Mouse (Mus musculus) gastrocnemius, postnatal 25 days (tissue): Measurements from ENCODE around the gene Irf8. TPM values are rescaled to one million over a fixed set of nuclear protein-coding genes. Genes with fewer than 3 reads are reported as not detected.
A peak's percentile ranks its signal among the peaks of the same experiment; 100 is the strongest.

ENCODE experiments used
- DNase-seq: peaks from one replicate; pipeline ENCODE4 v3.0.0; 2022
- long read RNA-seq, 2 experiments: library from polyadenylated mRNA; stranded (forward); transcript quantifications; one replicate each; pipeline ENCODE4 v2.0.0; 2021
- total RNA-seq, 2 experiments: library from RNA; stranded (reverse); gene quantifications; 1 replicate in 1 of 2; 2 replicates in 1 of 2; pipeline ENCODE4 v1.2.3; 2021

Gene Irf8
- total RNA-seq = 1 to 10 TPM; 3.9 to 5.0 TPM
- long read RNA-seq, experiment 1, partial matches to known transcripts = 1 of 6 reads
- long read RNA-seq, experiment 1, other reads (novel, unspliced or antisense) = 1 of 6 reads
- long read RNA-seq, experiment 2, transcript Irf8-201 (9 exons, 2,847 nt) = major isoform, 9 of 10 reads
- long read RNA-seq, experiment 2, partial matches to known transcripts = 0 of 10 reads
- long read RNA-seq, experiment 2, other reads (novel, unspliced or antisense) = 1 of 10 reads

DNA sequence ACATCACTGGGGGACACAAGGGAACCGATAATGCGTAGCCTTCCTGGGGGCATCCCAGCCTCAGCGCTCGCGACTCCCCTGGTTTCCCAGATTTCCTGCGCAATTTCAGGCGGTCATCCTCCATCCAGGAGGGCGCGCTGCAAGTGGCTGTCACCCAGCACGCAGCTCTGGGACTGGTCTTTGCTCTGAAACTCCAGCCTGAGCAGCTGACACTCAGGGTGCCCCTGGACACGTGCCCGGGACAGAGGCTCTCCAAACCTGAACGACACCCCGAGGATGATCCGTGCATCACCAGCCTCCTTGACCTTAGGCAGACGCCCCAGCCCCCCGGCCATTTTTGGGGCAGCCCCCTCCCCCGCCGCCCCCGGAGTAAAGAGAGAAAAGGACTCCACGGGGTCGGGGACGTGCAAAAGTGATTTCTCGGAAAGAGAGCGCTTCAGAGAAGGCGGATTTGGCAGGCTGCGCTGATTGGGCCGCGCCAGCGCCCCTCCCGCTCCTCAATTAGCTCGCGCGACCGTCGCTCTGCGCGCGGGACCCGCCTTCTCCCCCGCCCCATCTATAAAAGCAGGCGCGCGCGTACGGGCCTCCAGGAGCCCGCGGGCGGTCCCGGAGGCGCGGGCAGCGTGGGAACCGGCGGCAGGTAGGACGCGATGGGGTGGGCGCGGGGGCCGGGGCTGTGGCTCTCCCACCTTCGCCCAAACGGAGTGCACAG is at the start of gene Irf8:
TSS of gene Irf8 (plus strand) at position 589 of the 712 bp plus-strand sequence.
- peak; percentile 88 for DNase-seq

DNA sequence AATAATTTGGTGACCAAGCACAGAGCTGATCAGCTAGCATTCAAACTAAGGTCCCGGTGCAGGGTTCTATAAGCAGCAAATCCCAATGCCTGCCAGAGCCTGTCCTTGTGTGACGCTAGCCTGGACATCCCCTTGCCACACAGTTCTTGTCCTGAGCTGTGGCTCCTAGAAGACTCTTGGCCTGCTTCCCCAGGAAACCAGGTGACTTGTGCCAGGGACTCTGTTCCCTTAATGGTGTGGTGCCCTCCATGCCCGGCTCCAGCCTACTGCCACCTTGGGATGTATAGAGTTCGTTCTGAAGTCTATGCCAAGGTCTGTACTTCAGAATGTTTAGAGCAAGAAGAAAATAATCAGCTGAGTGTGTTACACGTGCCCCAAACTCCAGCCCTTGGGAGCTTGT is 49.6 kb upstream of the Irf8 start:
- DNase-seq = no peak

DNA sequence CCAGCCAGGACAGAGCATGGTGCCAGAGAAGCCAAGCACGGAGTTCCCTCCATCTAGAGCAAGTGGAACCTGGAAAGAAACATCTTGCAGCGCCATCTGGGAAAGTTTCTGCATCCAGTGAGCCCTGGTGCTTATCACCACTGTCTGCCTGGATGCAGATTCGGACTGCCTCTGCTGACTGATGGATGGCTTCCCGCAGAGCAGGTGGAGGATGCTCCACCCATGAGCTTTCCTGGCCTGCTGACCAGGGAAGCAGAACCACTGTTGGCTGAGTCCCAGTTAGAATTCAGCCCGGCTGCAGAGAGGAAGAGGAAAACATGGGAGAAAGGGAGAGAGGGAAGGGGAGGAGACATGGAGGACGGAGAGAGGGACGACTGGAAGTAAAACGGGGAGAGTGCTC is 48.4 kb upstream of the Irf8 start:
- peak; percentile 51 for DNase-seq

DNA sequence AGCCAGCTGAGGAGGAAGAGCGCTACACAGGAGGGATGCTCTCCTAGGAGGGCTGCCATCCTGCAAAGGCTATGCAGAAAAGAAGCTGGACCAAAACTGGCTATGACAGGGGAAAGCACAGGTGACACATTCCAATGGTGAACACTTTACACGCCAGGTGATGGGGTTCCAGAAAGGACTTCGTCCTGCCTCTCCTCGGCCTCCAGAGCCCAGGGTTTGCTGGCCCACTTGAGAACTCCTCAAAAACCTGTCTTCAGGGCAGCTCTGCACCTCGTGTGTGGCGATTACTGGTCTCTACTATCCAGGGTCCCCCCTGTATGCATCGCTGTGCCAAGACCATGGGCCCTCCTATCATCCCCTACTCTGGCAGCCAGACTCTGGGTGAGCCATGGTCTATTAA is 47.6 kb upstream of the Irf8 start:
- DNase-seq = no peak

DNA sequence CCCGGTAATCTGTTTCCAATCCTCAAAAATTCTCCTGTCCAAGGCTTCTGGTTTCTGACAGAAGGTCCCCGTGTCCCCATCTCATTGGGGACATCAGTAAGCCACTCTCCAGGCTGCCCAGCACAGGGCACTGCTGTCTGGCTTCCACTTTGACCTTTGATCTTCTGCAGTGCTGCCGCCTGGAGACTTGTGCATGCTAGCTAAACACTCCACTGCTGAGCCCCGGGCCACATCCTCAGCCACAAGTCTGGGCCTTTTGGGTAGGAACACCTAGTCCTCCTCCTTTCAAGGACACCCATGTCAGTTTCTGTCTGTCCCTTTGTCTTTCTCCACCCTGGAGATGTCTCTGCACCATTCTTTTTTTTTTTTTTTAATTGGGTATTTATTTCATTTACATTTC is 43.2 kb upstream of the Irf8 start:
- no peak for DNase-seq

DNA sequence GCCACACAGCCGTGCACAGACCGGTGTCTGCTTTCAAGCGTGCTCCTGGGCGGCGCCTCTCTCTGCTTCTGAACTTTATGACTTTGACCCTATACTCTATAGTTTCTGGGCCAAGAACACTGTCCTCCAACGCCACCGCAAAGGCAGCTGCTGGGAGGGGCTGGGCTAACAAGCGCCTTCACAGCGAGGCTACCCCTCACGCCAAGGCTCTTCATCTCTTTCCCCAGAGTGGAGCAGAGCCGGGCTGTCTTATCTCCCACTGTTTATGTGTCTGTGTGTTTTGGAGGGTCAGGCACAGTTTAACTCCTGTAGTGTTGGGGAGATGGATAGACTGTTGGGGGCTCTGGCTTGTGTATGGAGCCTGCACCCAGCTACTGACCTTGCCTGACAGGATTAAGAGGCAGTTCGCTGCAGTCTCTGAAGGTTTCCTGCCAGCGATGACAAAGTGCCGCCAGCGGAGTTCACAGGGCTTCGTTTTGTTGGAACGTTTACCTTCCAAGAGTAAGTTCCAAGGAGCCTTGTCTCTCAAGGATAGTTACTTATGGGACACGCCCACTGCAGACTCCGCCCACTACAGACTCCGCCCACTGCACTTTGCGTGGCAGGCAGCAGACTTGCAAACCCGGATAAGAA is 42.2 kb upstream of the Irf8 start:
- no peak for DNase-seq

DNA sequence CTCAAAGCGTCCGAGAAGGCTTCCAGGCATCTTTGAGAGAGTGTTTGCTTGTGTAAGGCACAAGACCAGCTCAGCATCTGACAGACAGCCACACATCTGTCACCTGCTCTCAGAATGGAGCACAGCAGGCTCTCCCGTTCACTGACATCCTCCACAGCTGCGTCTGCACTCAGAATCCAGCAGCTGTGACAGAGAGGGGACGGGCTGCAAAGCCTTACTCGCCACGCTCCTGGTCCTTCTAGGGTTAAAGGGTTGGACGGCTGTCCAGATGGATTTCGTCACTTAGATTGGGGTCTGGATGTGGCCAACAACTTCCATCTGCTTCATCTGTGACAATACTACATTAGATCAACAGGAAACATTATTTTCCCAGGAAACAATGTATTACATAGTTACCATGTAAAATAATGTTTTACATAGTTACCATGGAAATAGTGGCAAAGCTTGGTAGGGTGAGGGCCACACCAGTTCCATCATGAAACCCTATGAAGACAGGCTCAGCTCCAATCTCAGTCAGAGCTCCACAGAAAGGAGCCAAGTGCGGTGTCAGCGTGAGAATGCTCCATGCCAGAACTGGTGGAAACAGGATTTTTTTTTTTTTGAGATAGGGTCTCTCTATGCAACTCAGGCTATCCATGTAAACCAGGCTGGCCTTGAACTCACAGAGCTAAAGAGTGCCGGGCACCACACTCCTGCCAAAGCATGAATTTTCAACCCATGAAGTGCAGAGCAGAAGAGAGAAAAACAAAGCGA is 39.6 kb upstream of the Irf8 start:
- DNase-seq = no peak

DNA sequence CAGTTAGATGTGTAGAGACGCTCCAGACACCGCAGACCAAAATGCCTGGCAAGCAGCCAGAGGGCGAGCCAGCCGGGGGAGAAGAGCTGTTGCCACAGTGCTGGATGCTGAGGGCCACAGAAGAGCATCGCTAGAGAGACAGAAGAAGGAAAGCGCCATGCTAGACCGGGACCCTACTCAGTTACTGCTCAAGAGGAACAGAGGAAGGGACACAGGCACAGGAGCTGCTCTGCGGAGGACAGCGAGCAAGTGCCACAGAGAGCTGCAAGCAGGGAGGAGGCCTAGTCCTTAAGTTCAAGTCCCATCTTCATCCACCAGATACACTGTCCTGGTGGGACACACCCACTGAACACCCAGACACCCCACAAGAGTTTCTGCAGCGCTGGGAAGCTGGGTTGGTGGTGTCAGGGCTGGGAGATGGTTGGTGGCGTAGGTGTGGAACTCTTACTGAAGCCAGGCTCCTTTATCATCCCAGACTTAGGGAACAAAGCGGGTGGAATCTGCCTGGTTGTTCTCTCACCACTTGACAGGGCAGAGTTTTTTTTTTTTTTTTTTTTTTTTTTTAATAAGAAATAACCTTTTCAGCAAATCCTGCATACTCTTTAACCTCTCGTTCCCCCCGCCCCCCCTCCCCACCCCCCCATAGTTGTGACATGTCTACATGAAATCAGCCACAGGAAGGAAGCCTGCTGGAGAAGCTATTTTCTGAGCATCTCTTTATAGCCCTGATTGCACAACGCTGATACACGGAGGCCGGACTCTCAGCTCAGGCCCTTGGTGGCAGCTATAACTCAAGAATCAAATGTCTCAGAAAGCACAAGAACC is 38.8 kb upstream of the Irf8 start:
- peak; percentile 46 for DNase-seq

DNA sequence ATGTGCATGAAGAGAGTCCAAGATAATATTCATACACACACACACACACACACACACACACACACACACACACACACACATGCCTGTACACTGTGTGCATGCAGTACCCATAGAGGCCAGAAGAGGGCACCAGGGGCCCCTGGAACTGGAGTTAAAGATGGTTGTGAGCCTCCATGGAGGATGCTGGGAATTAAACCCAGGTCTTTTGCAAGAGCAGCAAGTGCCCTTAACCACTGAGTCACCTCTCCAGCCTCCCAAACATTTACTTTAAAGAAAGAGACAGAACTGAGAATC is 38.2 kb upstream of the Irf8 start:
- DNase-seq = no peak

DNA sequence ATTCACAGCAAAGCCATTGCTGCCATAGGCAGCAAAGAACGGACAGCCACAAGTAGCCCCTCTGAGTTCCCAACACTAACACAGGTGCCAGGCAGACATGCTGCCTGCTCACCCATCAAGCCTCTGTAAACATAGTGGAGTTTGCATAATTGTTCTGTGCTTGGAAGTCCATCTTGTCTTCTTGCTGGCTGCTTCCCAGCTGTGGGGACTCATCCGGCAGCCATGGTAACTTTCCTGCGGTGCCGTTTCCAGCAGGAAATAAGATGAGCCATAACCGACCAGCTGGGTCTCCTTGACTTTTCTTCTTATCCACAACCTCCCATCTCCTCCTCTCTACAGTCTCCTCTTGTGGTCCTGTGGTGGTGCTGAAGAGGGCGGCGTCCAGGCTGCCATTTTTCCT is 37.7 kb upstream of the Irf8 start:
- DNase-seq = no peak

DNA sequence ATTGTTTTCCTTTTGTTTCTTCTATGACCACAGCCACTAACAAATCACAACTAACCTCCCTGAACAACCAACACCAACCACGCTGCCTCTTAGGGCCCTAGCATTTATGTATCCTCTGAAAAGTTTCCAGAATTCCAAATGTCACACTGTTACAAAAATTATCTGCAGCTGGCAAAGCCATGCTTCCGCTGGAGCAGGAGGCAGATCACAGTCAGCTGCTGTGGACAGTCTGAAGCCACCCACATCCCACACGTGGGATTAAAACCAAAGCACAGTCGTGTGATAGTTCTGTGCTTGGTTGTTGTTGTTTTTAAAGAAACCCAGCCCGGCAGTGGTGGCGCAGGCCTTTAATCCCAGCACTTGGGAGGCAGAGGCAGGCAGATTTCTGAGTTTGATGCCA is 37.1 kb upstream of the Irf8 start:
- DNase-seq = no peak

DNA sequence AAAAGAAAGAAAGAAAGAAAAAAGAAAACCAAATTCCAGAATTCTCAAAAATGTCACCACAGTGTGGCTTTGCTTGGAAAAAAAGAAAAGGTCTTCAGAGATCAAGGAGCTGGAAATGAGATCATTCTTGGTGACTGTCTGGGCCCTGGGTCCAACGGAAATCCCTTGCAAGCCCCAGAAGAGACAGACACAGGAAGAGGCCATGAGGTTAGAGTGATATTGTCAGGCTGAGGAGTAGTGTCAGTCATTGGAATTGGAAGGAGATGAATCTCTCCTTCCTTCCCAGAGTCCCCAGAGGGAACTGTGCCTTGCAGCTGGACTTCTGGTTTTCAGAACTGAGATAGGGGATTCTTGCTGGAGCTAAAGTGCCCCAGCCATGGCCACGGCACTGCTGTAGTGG is 36.6 kb upstream of the Irf8 start:
- no peak for DNase-seq

DNA sequence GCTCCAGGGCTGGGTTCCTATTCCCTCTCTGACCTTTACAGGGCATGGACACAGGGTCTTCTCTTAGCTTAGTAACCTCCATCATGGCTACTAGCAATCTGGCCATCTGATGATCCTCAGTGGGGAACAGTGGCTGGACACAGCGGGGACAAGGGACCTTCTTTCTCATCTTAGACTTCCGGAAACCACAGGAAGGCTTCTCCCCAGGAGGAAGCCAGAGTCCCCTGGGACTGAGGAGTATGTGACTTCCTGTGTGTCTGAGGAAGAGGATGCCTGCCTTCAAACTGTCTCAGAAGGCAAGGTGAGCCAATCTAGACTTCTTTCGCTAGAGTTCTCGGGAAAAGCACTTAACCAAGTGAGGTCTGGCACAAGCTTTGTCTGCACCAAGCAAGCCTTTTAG is 36.1 kb upstream of the Irf8 start:
- no peak for DNase-seq

DNA sequence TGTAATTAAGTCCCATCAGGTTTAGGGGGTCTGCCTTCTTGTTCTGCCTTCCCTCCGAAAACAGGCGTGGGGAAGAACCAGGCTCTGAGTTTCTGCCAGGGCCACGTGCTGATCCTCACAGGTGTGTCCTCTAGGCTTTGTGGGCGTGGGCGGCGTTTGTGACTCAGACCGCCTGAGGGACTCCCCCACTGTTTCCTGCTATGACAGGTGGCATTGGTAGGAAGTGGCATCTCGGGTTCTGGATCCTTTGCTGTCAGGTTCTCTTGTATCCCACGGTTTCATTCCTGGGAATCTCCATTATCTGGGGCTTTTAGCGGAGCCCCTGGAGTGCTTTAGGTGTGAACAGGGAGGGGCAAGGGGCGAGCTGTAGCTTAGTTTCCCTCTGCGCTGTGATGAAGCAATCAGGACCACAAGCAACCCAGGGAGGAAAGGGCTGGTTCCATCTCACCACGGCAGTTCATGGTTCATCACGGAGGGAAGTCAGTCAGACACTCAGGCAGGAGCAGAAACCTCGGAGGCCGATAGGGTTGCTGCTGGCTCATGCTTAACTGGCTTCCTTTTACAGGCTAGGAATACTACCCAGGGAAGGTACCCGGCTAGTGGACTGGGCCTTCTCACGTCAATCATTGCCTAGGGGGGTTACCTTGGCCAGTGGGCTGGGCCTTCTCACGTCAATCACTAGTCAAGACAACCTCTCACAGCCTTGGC is 34.2 kb upstream of the Irf8 start:
- no peak for DNase-seq

DNA sequence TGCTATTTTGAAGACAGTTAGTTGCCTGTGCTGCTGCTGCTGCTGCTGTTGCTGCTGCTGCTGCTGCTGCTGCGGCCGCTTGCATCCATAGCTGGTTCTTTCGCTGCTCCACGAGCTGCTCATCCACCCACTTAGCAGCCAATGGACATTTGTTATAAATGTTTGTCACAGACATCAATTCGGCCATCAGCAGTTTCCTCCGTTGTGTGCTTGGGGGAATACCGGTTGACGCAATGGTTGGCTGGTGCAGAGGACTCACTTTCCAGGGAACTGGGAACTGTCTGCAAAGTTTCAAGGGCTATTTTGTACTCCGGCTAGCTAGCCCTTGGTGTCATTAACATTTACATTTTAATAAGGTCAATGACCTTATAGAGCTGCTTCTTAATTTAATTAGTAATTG is 32.0 kb upstream of the Irf8 start:
- no peak for DNase-seq

DNA sequence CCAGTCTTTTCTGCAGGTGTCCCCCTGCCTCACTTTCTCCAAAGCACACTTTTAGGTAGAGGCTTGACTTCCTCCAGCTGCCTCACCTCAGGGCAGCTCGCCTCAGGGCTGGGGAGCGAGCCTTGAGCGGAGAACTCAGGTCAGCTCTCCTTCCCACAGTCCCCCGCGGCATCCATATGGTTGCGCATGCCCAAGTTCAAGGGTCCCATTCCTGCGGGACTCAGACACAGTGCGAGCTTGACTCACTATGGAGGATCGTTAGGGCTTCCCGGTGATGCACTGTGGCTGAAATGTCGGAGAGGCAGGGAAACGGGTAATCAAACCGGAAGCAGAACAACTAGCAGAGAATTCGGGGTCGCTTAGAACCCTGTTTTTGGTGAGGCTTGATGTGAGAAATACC is 31.0 kb upstream of the Irf8 start:
- no peak for DNase-seq

DNA sequence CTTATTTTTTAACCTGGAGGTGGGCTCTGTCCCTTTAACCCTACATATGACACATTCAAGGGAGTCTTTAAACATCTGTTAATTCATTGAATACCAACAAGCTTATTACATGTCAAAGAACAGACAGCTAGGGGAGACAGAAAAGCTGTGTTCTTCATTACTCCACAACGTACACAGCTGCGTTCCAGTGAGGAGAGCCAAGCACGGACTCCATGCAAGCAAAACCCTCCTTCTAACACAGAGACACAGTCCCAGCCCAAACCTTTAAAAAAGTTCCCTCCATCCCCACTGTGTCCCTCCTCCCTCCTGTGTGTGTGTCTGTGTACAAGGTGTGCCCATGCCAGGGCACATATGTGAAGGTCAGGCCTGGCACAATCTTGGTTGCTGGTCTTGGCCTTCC is 30.0 kb upstream of the Irf8 start:
- no peak for DNase-seq

DNA sequence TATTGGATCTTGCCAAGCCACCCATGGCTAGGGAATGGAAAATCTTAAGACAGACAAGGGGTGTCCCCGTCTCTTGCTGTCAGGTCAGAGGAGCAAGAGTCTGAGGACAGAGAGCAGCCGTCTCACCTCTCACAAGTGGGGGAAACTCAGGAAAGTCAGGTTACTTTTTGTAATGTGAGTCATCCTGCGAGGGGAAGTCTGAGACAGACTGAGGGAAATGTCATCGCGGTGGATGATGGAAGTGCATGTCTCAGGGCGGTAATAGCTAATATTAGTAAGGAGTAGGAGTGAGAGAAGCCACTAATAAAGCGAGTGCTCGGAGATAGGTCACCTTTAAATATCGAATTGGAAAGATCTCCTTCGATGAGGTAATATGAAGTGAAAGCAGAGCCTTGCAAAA is 27.0 kb upstream of the Irf8 start:
- no peak for DNase-seq

DNA sequence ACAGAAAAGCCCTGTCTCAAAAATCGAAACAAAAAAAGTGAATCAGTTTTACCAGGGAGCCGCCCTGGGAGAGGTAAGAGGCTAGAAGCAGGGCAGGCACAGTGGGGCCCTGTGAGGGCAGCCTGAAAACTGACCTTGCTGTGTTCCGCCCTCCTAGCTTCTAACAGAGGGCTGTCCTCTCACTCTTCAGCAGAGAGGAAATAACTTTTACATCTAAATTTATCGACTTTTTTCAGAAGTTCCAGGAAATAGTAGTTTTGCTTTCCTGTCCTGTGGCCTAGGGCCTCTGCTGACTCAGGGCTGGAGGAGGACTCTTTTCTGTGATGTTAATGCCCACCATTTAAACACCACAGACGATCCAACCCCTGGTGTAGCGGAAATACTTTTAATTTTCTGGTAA is 21.0 kb upstream of the Irf8 start:
- no peak for DNase-seq

DNA sequence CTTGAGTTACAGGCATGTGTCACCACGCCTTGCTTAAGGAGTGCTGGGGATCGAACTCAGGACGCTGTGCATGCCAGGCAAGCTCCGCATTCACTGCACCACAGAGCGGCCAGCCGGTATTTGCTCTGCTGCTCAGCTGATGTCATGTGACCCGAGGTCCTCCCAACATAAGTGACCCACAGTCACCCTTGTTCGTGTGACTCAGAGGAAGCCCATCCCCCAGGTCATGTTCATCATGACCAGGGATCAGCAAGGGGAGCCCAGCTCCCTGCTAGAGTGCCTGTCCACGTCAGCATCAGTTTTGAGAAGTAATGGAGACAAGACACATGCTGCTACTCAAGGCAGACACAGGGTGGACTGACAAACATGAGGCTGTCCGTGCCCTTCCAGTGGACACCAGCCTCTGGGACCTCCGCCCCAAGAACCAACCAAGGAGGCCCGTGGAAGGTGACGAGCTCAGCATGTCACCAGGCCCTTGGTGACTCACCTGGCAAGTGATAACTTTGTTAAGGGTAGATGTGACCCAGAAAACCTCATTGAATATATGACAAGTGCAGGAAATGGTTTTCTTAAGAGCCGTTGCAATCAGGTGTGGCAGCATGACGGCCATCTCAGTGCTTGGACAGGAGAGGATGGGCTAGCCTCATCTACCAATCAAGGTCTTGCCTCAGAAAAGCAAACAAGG is 20.0 kb upstream of the Irf8 start:
- DNase-seq = no peak

DNA sequence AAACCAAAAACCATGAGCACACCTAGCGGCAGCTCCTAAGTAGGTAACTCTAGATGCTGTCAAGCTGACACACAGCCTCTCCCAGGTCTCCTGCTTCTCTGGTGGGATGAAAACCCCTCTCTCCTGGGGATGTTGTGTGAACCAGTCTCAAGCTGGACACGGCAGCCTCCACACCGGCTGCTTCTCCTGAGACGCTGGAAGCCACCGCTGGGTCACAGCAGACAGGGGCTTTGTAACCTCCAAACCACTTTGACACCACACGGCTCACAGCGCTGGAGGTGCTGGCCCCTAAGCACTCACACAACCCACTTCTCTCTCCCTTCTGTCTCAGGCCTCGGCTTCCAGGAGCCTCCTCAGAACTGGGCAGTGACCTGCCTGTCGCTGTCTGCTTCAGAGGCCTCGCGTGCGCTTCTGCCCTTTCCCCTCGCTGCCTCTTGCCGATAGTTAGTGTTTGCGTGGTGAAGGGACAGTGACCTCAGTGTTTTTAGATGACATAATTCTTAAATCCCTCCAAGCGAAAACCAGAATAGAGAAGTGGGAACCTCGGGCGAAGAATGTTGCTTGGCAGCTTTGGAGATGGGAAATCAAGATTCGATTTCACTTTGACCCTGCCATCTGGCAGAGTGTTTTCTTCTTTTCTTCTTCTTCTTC is 16.4 kb upstream of the Irf8 start:
- no peak for DNase-seq
